Mouse (Mus musculus) retina, adult 2 months (tissue): ENCODE measurements around the gene Serpinf2.
"Not testable (repeated sequence)": the region's sequence is repeated elsewhere in the genome, so short reads cannot be mapped to it uniquely, and the experiment has no call there.

Experiments
- DNase-seq: peaks from one replicate; pipeline ENCODE4 v3.0.0-alpha.2; 2012; ENCODE audit warnings: low read depth, low spot score

Gene Serpinf2

GRCm38 (mm10) chr11:75395611-75396010, 43.8 kb downstream of the Serpinf2 start:
- DNase-seq = no peak

- not testable (repeated sequence) for DNase-seq
Observed at GRCm38 (mm10) chr11:75383529-75383928, 55.9 kb downstream of the Serpinf2 start.
